Mouse (Mus musculus) hindbrain, embryonic 16.5 days (tissue): Measurements from ENCODE around the gene Zfp180. TPM values are rescaled to one million over a fixed set of nuclear protein-coding genes. Genes with fewer than 3 reads are reported as not detected.
A peak's percentile ranks its signal among the peaks of the same experiment; 100 is the strongest.

ENCODE experiments used
- ATAC-seq: fragments of 200-750 bp; cut with Nextera tagmentation; 2 replicates; pipeline ENCODE4 v1.8.0; 2017; ENCODE audit warnings: moderate TSS enrichment, moderate library complexity
- H3K27ac ChIP-seq: fragments of 300-500 bp; sonication (generic); 2 replicates; pipeline ENCODE4 v1.5.1; 2014; ENCODE audit warnings: low read depth, mild to moderate bottlenecking, control low read depth, low read length, moderate library complexity
- H3K27me3 ChIP-seq: fragments of 300-500 bp; sonication (generic); replicated peaks from 2 replicates; pipeline ENCODE4 v1.6.1; 2014; ENCODE audit warnings: low read length; ENCODE audit not compliant: control insufficient read depth, insufficient read depth
- H3K36me3 ChIP-seq: fragments of 300-500 bp; sonication (generic); 2 replicates; pipeline ENCODE4 v1.6.1; 2014; ENCODE audit warnings: mild to moderate bottlenecking, low read length, moderate library complexity, mixed read lengths; ENCODE audit not compliant: control insufficient read depth, insufficient read depth
- H3K4me1 ChIP-seq: fragments of 300-500 bp; sonication (generic); 2 replicates; pipeline ENCODE4 v1.6.1; 2014; ENCODE audit warnings: low read depth, low read length; ENCODE audit not compliant: control insufficient read depth, insufficient read depth
- H3K4me2 ChIP-seq: fragments of 300-500 bp; sonication (generic); 2 replicates; pipeline ENCODE4 v1.6.1; 2014; ENCODE audit warnings: mild to moderate bottlenecking, low read length, control low read depth, moderate library complexity
- H3K4me3 ChIP-seq: fragments of 300-500 bp; sonication (generic); 2 replicates; pipeline ENCODE4 v1.5.1; 2014; ENCODE audit warnings: mild to moderate bottlenecking, low read length, control low read depth, moderate library complexity
- H3K9ac ChIP-seq: fragments of 300-500 bp; sonication (generic); 2 replicates; pipeline ENCODE4 v1.6.1; 2014; ENCODE audit warnings: low read depth, mild to moderate bottlenecking, control low read depth, low read length, moderate library complexity
- H3K9me3 ChIP-seq: fragments of 300-500 bp; sonication (generic); 2 replicates; pipeline ENCODE4 v1.6.1; 2014; ENCODE audit warnings: mild to moderate bottlenecking, low read length, moderate library complexity; ENCODE audit not compliant: control insufficient read depth
- WGBS: fragments of 180-500 bp; shearing (Covaris S2); extraction: QIAGEN DNeasy Blood & Tissue Kit; methylation state at CpG from one replicate; pipeline ENCODE4 v1.1.7; 2014; 5-methylcytosine and 5-hydroxymethylcytosine counted together
- polyA plus RNA-seq: library from polyadenylated mRNA; unstranded; fragments of >200 nt; fragmentation: Nextera tagmentation; extraction: Ambion mirVana; gene quantifications from 2 replicates; pipeline ENCODE4 v1.2.1, GENCODE M21; 2015

The Zfp180 gene
- polyA plus RNA-seq, 1 experiment from 2014 or later = 32.1 TPM

DNA sequence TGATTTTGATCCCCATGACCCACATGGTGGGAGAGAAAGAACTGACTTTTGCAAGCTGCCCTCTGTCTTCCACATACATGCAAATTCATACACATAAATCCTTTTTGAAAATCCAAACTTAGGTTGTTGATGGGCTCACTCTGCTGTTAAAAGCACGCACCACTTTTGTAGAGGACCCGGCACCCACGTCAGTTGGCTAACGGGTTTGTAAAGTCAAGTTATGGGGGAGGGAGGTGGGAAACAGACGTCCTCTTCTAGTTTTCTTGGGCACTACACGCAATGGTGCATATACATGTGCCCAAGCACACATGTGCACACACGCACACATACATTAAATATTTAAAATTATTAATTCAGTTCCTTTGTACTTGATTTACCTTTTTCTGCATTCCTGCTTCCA lies 29.1 kb downstream of the Zfp180 start:
- Histone ChIP-seq H3K36me3 (peaks cover 30% of the 10 kb centered on the region), H3K9ac (no peak overlapping the region), H3K27ac (no peak overlapping the region), H3K4me3 (no peak overlapping the region), H3K4me2 (no peak overlapping the region), H3K9me3 (peaks cover 29% of the 10 kb centered on the region), H3K4me1 (peaks cover 4% of the 10 kb centered on the region), H3K27me3 (no peaks in the 10 kb centered on the region)
- no peak for ATAC-seq
- 98% methylated on average over 7 of the region's 7 CpGs for WGBS

DNA sequence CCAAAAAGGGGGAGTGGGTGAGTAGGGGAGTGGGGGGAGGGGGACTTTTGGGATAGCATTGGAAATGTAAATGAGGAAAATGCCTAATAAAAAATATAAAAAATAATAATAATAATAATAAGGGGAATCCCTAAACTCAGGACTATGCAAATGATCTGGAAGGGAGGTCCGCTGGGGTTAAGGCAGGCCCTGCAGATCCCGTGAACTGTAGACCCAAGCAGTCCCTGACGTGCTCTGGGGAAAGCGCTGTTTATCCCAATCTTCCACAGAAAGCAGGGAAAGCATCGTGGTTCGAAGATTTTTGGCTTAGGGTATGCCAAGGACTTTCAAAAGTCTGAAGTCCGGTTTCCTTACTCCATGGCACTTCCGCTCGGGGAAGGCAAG lies 30.0 kb downstream of the Zfp180 start:
- Histone ChIP-seq H3K36me3 (peaks cover 21% of the 10 kb centered on the region), H3K4me2 (peak overlapping the region; percentile 86), H3K9ac (peak overlapping the region; percentile 62), H3K27ac (0 out of 2 replicates have a peak overlapping the region, but pooled peaks have one; percentile 33), H3K9me3 (peaks cover 19% of the 10 kb centered on the region), H3K4me3 (peak overlapping the region; percentile 73), H3K4me1 (peaks cover 4% of the 10 kb centered on the region), H3K27me3 (no peaks in the 10 kb centered on the region)
- ATAC-seq = peak; percentile 78
- WGBS = 4% methylated on average over 9 of the region's 9 CpGs

DNA sequence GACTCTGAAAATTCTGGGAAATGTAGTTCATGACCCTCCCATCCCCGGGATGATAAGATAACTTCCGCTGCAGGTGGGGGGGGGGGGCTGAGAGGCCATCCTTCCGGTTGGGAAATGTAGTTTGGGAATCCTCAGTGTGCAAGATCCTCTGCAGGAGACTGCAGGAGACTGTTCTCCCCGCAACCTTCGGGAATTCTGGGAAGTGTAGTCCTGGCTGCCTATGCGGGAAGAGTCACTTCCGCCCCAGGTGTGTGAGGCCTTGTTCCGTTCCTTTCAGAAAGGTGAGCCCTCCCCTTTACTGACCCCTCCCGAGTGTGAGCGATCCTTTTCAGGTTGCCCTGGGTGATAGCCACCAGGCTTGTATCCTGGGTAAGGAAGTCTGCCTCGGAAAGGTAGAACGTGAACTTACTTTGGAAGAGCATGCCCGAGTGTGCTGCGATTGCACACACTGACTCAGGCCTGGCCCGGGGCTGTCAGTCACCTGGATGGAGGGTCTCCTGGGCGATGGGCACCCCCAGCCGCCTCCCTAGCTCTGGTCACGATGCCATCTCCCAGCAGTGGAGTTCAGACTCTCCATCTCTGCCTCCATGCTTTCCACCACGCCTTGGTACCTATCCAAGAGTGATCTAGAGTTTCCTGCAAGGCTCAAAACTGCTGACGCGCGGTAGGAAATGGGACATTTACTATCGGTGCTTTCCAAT lies 30.6 kb downstream of the Zfp180 start, which contains the start of gene Zfp112:
TSS of gene Zfp112 (plus strand) at position 159 of the 701 bp plus-strand sequence.
- peak; percentile 98 for ATAC-seq

DNA sequence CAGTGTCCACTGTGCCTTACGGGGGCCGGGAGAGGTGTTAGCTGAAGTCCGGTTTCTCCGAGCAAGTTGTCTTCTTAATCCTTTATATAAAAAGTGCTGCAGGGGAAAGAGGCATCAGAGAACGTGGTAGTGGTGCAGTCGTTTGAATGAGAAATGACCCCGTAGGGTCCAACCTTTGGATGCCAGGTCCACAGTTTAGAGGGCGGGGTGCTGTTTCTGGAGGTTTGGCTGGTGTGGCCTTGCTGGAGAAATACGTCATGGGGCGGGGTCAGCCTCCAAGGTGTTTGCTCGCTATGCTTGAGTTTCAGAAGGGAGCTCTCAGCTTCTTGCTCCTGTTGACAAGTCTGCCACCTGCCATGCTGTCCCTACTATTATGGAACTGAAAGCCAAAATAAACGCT lies 31.3 kb downstream of the Zfp180 start:
- no peak; the same call in 1 of the 2 replicates for ATAC-seq
- peaks cover 9% of the 10 kb centered on the region for H3K9me3 ChIP-seq
- H3K4me1 ChIP-seq = peaks cover 4% of the 10 kb centered on the region
- peaks cover 9% of the 10 kb centered on the region for H3K36me3 ChIP-seq
- H3K9ac ChIP-seq = peak overlapping the region; percentile 85
- H3K4me2 ChIP-seq = peak overlapping the region; percentile 86
- H3K27ac ChIP-seq = peak overlapping the region; percentile 61
- 11% methylated on average over 12 of the region's 12 CpGs for WGBS
- H3K27me3 ChIP-seq = no peaks in the 10 kb centered on the region
- H3K4me3 ChIP-seq = peak overlapping the region; percentile 73

More for the DNA sequence above, 30.6 kb downstream of the Zfp180 start, which contains the start of gene Zfp112:
- Histone ChIP-seq H3K27ac (peak within 1 kb of the TSS; percentile 61), H3K9ac (peak within 1 kb of the TSS; percentile 85), H3K4me3 (peak within 1 kb of the TSS; percentile 73), H3K9me3 (peaks cover 14% of the 10 kb centered on the region), H3K27me3 (no peaks in the 10 kb centered on the region), H3K4me1 (peaks cover 4% of the 10 kb centered on the region), H3K4me2 (peak within 1 kb of the TSS; percentile 86), H3K36me3 (peaks cover 16% of the 10 kb centered on the region)
- 2% methylated on average over 23 of the region's 23 CpGs for WGBS

DNA sequence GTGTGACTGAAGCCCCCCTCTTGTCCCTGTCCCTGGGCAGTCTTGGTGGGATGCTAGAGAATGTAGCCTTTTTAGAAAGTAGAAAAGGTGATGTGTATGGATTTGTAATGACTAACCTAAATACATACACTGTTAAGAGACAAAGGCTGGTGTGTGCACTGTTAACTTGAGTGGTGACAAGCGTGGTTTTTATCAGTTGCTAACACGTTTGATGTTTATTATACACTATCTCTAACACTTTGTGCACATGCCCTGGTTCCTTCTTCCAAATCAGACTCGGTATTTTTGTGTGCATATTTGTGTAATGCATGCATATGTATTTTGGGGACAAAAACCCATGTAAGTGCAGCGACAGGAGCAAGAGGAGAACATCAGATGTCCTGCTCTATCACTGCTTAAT lies 34.9 kb downstream of the Zfp180 start:
- Histone ChIP-seq H3K9ac (no peak overlapping the region), H3K9me3 (no peaks in the 10 kb centered on the region), H3K4me1 (peaks cover 4% of the 10 kb centered on the region), H3K27ac (no peak overlapping the region), H3K36me3 (no peaks in the 10 kb centered on the region), H3K27me3 (no peaks in the 10 kb centered on the region), H3K4me3 (no peak overlapping the region), H3K4me2 (no peak overlapping the region)
- no peak for ATAC-seq
- 85% methylated on average over 4 of the region's 4 CpGs for WGBS

DNA sequence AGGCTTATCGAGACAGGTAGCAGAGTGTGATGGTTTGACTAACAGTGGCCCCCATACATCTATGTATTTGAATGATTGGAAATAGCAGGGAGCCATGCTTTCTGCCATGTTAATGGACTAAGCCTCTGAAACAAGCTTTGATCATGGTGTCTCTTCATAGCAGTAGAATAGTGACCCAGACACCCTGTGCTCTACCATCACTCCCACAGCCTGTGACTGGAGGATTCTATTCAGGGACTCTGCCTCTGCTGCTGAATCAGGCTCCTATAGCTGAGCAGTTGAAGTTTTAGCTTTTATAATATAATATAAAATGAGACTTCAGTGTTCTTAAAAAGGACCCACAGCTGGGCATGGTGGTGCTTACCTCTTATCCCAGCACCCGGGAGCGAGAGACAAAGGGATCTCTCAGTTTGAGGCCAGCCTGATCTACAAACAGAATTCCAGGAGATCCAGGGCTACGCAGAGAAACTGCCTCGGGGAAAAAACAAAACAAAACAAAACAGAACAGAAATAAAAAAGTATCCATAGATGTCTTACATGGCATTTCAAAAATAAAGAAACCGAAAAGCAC lies 51.8 kb downstream of the Zfp180 start:
- H3K27me3 ChIP-seq = no peaks in the 10 kb centered on the region
- H3K9me3 ChIP-seq = no peaks in the 10 kb centered on the region
- peak overlapping the region; percentile 68 for H3K4me2 ChIP-seq
- peak; percentile 74 for ATAC-seq
- WGBS = 17% methylated on average over 6 of the region's 6 CpGs
- peaks cover 10% of the 10 kb centered on the region for H3K4me1 ChIP-seq
- peak overlapping the region; percentile 55 for H3K4me3 ChIP-seq
- peaks cover 19% of the 10 kb centered on the region for H3K36me3 ChIP-seq
- peak overlapping the region; percentile 68 for H3K9ac ChIP-seq
- peak overlapping the region; percentile 48 for H3K27ac ChIP-seq

DNA sequence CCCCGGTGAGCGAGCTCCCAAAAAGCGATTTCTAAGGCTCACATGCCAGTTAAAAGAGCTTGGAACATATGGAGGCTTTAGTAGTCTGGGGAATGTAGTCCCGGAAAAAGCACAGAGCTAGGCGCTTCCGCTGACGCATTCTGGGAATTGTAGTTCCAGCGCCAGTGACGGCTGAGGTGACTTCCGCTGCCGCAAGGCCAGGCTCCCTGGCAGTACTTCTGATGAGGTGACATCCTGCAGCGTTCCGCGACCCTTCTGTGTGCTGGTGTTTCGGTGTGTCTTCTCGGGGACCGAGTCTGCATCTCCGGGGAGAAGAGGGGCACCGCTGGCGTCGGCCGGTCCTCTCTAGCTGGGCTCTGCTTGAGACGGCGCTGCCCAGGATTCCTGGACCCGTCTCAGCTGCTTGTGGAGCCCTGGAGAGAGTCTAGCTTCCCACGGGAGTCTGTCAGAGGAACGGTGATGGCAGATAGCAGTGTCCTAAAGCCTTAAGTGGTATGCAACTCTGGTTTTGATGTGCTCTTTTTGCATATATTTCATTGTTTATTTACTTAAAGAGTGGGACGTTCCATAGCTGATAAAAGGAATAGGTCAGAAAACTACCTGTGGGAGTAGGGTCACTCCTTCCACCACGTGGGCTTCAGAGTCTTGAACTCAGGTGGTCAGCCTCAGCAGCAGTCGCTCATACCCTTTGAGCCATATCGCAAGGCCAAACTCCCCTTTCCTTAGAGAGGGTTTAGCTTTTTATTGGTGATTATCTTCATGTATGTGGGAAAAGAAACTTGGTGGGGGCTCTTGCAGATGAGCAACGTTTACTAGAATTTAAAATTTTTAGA lies 52.5 kb downstream of the Zfp180 start, which contains the start of gene Zfp235:
TSS of gene Zfp235 (plus strand) at position 174 of the 833 bp plus-strand sequence.
- H3K4me2 ChIP-seq = peak within 1 kb of the TSS; percentile 88
- peaks cover 10% of the 10 kb centered on the region for H3K4me1 ChIP-seq
- H3K27me3 ChIP-seq = no peaks in the 10 kb centered on the region
- no peaks in the 10 kb centered on the region for H3K9me3 ChIP-seq
- H3K9ac ChIP-seq = peak within 1 kb of the TSS; percentile 68
- peak; percentile 97 for ATAC-seq
- peak within 1 kb of the TSS; percentile 55 for H3K4me3 ChIP-seq
- WGBS = 4% methylated on average over 32 of the region's 32 CpGs
- peaks cover 26% of the 10 kb centered on the region for H3K36me3 ChIP-seq
- H3K27ac ChIP-seq = peak within 1 kb of the TSS; percentile 57

DNA sequence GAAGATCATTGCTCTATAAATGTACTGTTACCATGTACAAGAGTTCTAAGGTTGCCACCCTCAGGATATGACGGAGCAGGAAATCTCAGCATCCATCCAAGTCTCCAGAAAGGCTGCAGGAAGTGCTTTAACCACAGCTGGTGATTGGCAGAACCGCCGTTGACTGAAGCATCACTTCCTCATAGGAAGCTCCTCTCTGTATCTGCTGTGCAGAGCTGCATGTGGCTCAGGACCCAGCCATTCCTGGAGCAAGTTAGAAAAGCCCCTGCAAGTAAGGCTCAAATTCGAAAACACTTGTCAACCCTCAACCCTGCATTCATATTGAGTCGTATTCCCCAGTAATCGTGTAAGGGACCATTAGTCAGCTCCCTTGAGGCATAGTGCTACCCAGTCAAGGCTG lies 60.8 kb downstream of the Zfp180 start:
- Histone ChIP-seq H3K36me3 (peaks cover 45% of the 10 kb centered on the region), H3K4me2 (no peak overlapping the region), H3K4me3 (no peak overlapping the region), H3K27ac (no peak overlapping the region), H3K4me1 (no peaks in the 10 kb centered on the region), H3K27me3 (no peaks in the 10 kb centered on the region), H3K9ac (no peak overlapping the region), H3K9me3 (peaks cover 7% of the 10 kb centered on the region; the same call in 1 of the 2 replicates)
- ATAC-seq = no peak
- 92% methylated on average over 6 of the region's 6 CpGs for WGBS

DNA sequence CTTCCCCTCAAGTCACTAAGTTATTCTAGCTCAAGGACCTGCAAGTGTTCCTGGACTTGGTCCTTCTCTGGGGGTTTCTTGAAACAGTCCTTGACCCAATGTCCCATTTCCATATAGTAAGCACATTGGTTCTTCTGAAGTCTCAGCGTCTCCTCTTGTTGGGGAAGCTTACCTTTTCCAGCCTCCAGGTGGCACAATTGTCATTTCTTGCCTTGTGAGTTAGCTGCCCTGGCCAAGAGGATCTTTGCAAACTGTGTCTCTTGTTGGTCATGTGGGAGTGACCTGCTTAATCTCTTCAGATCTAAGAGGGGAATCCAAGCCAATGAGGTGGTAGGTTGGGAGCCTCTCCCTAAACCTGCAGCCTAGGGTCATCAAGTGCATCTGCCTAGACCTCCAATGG lies 71.5 kb downstream of the Zfp180 start:
- no peaks in the 10 kb centered on the region for H3K4me1 ChIP-seq
- H3K9me3 ChIP-seq = peaks cover under 1% of the 10 kb centered on the region; the same call in 1 of the 2 replicates
- WGBS = 24% methylated on average over 1 of the region's 1 CpGs
- H3K27me3 ChIP-seq = no peaks in the 10 kb centered on the region
- no peak overlapping the region for H3K4me2 ChIP-seq
- ATAC-seq = no peak
- H3K9ac ChIP-seq = no peak overlapping the region
- no peaks in the 10 kb centered on the region for H3K36me3 ChIP-seq
- no peak overlapping the region for H3K27ac ChIP-seq
- no peak overlapping the region for H3K4me3 ChIP-seq
